Mouse (Mus musculus): ENCODE measurements at regions not wholly inside any gene's neighbourhood (a gene's known extent, or its start where the extent isn't known, plus 50 kb on each side); places are given as distances from the start of the nearest gene placed in this dataset.

DNA sequence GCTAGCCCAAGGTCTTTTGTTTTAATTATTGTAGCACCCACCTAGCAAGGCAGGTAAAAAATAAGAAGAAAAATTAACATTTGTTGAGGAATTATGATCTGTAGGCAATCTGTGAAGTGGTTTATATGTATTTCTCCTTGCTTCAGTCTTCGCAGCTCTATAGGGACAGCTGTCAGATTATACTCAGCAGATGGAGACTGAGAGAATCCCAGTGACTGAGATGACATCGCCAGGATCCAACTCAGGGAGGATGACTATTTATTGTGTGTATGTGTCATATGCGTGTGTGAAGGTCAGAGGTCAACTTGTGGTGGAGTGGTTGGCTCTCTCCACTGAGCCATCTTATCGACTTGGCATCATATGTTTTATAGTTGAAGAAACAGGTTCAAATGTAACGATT, 362.0 kb upstream of the Chd6 start:
- DNase-seq (ENCODE audit: low read depth, low spot score): no peak

DNA sequence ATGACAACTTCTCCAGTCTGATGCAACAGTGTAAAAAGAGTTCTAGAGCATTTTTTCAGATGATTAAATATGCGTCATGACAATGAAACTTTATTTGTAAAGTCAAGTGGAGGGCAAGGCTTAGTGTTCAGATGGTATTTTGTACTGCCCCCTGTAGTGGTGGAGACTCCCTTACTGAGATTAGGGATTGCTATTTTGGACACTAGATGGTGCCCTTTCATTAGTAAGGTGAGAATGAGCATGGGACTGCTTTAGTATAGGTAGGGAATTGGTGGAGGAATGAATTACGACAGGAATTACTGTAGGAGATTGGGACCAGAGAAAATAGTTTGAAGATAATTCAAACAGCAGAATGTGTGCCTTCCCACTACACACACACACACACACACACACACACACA, 361.1 kb upstream of the Chd6 start:
- DNase-seq (ENCODE audit: low read depth, low spot score): no peak

DNA sequence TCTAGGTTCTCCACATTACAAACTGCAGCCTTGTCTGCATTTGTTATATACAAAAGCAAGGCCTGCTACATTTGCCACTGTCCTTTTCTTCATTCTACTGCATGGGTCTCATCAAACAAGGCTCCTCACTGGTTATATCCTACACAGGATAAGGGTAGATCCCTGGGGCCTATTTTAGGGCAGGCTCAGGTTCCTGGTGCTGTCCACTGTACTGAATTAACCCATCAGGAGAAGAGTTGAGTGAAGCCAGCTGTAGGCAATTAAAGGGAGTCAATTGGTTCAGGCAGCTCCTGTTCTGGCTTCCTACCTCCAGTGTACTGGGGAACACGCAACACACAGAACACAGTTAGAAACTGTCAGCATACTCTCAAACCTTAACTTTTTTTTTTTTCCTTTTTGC, 358.2 kb upstream of the Chd6 start:
- no peak for DNase-seq (ENCODE audit: low read depth, low spot score)

DNA sequence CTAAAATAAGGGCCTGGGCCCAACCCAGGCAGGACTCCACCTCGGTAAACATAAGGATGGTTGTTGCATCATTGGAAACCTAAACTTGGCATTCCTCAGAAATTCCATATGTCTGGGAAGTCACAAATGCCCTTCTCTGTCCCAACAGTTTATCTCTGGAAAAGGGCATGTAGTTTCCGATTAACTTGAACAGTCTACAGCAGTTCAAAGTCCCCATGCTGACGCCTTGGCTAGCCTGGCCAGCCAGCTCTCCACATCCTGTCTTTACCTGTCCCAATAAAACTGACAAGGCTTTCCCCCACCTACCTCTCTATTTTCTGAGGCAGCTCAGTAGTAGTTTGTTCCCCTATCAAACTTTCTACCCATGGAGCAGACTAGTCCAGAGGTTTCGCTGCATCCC, 351.7 kb upstream of the Chd6 start:
- no peak for DNase-seq (ENCODE audit: low read depth, low spot score)

DNA sequence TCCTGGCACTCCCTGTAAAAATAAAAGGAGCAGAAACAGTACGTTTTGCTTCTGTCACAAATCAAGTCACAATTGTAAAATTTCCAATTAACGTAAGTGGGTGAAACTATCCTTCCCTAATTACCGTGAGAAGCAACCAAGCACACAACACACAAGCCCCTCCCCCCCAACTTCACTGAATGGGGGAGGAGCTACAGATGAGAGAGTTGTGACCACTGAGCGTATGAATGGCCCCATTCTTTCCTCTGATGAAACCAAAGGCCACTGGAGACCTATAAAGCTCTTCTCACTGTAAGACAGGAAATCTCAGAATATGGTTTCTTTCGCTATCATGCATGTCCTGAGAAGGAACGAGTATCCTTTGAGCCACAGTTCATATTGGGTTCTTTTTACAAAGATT, 345.6 kb upstream of the Chd6 start:
- DNase-seq (ENCODE audit: low read depth, low spot score): no peak

DNA sequence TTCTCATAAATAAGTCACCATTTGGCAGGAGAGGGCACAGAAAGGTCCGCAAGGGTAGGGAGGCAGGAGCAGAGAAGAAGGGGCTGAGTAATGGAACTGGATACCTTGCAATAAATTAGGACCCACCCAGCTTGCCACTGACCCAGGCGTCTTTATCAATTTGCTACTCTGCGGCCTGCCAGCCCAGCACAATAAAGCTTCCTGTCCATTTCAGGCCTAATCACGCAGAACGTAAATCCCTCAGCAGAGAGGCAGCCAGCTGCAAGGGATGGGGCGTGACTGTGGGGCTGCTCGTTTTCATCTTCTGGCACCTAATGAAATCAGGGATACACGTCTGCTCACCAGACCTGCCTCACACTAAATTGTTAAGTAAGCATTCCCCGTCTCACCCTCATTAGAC, 324.9 kb upstream of the Chd6 start:
- DNase-seq (ENCODE audit: low read depth, low spot score): no peak

DNA sequence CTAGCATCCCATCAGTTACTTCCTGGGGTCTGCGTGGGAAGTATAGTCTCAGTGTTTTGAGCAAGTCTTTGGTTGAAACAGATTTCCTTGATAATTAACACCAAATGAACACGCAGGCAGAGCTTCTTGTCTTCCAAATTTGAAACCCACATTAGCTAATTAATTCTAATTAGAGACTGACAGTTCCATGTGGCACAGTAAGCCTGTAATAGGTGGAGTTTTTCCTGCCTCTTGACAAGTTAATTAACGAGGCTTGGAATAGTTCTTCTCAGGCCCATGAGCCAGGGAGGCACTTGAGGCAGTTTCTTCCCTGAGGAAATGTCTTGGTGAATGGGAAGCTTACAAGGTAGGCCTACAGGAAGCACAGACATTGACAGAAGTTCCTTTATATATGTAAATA, 320.4 kb upstream of the Chd6 start:
- DNase-seq (ENCODE audit: low read depth, low spot score): no peak

DNA sequence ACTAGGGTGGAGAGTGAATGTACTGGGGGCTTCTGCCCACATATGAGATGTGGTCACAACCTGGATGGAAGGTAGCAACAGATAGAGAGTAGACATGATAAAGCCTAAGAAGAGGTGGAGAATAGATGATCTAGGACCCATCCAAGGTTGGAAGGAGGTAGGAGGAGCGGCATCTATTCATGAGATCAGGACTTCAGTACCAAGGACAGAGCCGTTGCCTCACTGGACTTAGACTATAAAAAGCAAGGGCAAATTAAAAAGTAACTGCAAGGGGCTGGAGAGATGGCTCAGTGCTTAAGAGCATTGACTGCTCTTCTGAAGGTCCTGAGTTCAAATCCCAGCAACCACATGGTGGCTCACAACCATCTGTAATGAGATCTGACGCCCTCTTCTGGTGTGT, 316.7 kb upstream of the Chd6 start:
- no peak for DNase-seq (ENCODE audit: low read depth, low spot score)

DNA sequence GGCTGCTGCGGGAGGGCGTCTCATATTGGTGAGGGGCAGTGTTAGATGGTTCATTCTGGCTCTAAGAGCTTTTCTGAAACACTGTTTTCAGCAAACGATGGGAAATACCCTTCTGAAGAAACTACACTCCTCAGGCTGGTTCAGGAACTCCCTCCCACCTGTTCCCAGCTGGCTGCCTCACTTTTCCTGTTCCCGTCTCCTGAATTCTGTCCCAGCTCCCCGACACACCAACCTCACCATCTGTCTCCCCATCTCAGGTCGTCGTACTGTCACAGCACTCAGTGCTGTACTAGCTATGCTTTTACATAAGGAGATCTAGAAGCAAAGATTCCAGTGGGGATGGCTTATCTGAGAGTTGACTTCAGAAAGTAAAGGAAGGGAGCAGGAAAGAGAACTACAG, 309.2 kb upstream of the Chd6 start:
- no peak for DNase-seq (ENCODE audit: low read depth, low spot score)

DNA sequence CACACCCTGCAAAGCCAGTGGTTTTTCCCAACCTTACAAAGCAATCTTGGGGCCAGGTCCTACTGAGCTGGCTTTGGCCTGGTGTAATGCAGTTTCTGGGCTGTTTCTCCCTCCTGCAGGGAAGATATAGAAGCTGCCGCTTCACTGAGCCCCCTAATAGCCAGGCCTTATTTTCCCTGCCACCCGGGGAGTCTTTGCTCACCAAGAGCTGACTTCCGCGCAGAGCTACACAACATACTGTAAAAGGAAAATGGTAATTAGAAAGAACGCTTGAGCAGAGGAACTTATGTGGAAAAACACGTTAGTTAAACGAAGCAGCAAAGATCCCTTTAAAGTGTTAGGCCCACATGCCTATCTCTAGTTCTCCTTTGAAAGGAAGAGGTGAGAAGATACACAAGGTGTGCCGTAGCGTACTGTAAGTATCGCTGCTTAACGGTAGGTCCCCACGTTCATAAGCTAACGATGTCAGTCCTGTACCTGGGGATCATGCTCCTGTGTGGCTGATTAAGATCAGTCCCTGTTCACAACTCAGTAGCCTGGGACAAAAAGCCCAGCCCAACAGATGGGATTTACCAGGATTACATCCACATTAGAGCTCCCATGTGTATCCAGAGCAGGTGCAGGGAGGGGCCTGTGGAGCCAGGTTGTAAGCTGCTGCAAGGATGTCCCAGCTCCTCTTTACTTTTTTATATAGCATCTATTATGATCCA, 307.5 kb upstream of the Chd6 start:
- no peak for DNase-seq (ENCODE audit: low read depth, low spot score)

DNA sequence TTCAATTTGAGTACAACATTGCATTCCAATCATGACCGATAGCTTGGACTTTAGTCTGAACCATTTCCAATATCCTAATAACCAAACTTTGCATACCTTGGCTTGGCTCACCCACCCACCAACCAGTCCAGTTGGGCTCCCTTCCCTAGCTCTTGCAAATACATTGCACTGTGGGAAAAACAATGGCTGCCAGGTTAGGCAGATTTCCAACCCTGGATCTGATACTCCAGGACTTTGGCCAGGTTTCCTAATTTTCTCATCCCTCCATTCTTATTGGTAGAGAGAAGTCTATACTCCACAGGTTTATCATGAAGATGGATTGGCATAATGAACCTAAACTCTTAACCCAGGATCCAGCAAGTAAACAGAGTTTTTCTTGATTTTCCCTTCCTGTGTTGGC, 299.4 kb upstream of the Chd6 start:
- no peak for DNase-seq (ENCODE audit: low read depth, low spot score)

DNA sequence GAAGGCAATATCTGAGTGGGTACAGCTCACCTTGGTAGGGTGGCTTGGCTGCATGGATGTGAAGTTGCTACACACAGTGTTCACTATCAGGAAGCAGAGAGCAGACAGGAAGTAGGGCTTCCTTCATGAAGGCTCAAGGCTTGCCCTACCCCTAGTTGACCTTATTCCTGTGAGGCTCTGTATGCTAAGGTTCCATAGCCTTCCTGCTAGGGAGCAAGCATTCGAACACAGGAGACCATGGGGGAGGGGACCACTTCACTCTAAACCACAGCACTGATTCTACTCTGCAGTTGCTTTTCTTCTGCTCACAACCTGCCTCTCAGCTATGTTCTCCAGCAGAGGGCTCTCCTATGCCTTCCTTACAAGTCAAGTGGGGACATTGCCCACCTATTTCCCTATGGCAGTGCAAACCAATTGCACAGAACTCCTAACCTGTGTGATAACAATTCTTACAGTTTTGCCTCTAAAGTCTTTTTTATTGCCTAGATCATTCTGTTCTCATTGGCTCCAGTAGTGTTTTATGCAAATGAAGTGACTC, 297.0 kb upstream of the Chd6 start:
- DNase-seq (ENCODE audit: low read depth, low spot score): no peak

DNA sequence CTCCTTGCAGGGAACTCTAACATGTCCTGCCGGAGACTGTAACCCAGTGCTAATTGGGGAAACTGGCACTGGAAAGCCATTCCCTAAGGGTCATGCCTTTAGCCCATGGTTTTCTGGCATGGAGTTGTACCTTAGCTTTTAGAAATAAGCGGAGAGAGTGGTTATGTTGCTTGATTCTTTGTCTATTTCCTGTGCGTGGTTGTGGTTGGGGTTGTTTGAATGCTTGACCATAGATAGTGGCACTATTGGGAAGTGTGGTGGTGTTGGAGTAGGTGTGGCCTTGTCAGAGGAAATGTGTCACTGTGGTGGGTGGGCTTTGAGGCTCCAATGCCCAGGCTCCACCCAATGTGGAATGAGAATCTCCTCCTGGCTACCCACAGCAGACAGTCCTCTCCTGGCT, 289.2 kb upstream of the Chd6 start:
- no peak for DNase-seq (ENCODE audit: low read depth, low spot score)

DNA sequence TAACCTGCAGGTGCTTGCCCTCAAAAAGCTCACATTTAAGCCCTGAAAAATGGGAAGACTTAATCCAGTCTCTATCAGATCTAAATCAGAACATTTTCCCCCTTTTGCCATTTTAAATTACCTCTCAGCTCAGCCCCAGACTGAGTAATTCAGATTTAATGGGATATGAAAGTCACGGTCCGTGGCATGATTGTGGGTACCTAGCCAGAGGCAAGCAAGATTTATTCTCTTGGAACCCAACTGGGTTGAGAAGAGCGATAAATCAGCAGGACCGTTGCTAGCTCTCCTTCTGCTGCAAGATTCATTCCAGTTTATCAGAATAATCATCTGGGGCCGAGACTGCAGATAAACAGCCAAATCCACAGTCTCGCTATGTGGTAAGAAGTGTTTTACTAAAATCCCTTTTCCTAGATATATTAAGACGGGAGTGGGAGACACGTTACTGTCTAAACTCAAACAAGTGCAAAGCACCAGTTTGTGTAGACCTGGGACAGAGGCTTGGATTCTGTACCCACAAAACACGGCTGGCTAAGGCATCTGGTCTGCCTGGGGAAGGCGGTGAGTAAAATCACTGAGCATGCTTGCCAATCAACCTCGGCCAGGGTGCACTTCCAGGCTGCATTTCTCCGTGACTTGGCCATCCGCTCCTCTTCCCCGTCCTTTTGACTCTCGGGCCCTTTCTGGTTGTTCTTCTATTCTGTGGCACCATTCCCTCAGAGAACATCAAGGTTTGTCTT, 282.2 kb upstream of the Chd6 start:
- no peak for DNase-seq (ENCODE audit: low read depth, low spot score)

DNA sequence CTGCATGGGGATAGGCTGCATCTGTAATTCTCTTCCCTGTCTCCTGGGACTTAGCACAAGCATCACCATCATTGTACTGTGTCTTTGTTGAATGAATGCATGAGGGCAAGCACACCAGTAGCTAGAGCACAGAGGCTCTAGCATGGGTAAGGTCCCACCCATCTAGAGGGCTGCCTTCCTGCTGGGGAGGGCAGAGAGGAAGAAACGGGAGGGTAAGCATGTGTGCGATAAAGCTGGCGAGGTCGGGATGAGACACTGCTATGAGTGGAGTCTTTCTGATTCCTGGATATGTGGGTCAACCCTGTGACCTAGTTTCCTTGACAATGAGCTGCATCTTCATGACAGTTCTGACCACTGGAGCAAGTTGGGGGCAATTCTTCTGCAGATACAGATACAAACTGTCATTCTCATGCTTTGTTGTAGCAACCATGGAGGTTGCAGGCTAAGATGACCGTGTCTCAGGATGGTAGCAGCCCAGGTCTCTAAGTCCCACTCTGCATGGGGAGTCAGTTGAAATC, 280.5 kb upstream of the Chd6 start:
- DNase-seq (ENCODE audit: low read depth, low spot score): no peak

DNA sequence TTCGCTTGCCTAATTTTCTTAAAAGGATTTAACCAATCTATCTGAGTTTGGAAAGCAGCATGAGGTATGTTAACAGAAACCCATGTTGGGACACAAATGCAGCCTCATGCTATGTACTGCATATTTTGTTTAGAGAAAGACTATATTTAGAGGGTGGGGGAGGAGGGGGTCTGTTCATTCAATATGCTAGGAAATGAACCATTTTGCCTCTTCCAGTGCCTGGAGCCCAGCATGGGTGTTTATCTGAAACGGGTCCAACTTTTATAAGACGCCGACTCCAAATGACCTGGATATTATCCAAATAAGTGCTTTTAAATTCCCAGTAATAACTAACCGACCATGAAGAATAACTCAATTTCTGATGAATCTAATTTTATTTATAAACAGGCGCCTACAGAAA, 278.2 kb upstream of the Chd6 start:
- no peak for DNase-seq (ENCODE audit: low read depth, low spot score)

DNA sequence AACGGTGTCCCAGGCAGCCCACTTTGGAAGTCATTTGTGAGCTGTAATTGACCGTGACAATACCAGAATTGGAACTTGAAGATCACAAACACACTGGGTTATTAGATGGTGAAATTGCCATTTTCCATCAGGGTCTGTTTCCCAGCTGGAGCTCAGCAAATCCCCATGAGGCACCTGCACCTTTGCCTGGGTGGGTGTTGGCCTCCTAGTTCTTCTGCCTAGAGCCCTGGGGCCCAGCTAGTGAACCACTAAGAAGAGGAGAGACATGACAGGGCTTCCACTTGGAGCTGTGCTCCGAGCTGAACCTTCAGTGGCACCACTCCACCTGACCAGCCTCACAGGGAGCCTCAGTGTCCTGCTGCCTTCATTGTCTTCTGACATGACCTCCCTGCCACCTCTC, 273.5 kb upstream of the Chd6 start:
- DNase-seq (ENCODE audit: low read depth, low spot score): no peak

DNA sequence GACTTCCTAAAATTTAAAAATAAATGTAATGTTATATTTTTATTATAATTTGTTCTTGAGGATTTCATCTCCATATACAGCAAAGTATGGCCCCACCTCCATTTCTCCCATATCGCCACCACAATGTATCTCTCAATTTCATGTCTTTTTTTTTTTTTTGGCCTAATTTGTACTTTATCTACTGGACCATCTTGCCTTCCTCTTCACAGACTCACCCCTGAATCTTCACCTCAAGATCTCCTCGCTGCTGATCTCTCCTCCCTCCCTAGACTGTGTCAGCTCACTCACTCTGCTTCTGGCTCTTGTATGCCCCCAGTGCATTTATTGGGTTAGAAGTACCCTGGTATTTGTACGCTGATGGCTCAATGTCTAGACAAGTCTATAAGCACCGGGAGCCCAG, 269.4 kb upstream of the Chd6 start:
- DNase-seq (ENCODE audit: low read depth, low spot score): no peak

DNA sequence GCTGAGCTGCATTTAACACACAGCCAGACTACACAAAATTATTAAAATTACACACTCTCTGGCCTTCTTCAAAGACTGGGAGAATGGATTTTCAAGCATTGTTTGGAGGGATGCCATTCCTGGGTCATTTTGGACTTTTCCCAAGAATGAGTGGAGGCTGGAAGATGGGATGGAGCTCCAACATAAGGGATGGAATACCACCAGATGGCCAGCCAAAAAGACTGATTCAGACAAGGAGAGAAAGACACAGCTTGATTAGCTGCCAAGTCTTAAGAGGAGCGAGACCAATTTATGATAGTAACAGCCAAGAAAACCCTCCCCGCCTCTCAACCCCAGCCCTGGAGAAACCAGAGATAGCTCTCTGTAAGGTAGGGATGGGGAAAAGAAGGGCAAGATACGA, 253.4 kb upstream of the Chd6 start:
- no peak for DNase-seq (ENCODE audit: low read depth, low spot score)

DNA sequence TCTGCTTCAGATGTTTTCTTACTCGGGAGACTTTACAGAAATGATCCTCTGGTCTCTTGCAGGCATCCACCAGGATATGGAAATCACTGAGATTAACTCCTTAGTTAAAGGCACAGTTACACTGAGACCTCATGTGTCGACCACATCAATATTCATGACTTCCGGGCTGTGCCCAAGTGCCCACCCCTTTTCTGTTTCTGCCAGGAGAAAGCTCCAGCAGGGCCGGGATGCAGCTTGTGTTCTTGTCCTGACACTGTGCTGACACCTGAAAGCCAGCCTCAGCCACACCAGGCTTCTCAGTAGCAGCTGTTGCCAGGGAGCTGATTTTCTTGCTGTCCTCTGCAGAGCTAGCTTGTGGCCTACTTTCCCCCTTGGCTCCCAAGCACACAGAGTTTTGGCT, 240.2 kb upstream of the Chd6 start:
- DNase-seq (ENCODE audit: low read depth, low spot score): no peak

DNA sequence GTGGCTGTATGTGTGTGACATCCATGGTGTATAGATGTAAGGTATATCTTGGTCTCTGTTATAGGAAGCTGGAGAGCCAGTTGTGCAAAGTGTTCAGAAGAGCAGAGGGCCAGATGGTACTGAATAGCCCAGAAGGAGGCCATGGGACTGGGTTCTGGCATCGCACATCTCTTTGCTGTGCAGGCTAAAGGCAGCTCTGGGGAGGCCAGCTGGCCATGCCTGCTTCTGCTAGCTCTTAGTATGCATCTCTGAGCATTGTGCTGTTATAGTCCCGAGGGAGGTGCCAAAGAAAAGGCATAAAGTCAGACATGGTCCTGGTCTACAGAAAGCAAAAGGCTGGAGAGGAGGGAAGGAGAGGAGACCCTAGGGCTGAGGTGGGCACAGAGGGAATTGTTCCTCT, 235.1 kb upstream of the Chd6 start:
- no peak for DNase-seq (ENCODE audit: low read depth, low spot score)

DNA sequence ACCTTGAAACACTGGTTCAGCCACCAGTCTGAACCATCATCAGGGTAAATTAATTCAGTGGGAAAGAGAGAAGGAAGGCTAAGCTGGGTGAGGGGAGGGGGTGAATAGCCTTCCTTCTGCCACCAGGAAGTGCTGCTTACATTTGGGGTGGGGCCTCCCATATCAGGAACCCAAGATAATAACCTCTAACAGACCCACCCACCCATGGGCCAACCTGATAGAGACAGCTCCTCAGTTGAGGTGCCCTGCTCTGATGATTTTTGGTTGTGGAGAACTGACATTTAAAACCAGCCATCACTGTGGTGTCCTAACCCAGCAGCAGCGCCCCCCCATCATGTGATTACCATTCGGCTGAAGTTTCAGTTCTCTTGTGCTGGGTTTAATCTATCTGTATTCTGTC, 233.8 kb upstream of the Chd6 start:
- DNase-seq (ENCODE audit: low read depth, low spot score): no peak

DNA sequence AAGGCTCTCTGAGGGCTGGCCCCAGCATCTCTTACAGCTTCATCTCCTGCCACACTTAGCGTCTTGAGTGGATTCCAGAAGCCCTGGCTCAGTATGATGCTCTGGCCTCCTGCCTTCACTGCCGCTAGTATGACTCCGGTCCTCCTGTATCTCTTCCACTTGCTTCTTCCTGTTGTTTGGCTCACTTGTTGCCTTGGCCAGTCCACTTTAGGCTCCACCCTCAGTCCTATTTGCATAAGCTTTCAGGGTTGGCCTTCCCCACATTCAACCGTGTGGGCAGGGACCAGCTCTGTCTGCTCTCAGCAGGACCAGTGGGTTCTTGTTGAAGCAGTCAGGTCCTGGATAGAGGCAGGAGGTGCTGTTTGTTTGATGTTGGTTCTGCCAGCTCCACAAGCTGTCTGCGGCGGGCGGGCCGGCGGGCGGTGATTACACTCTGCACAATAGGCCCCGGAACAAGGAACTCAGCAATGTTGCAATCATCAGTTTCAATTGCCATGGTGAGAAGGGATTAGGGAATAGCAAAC, 232.6 kb upstream of the Chd6 start:
- DNase-seq (ENCODE audit: low read depth, low spot score): no peak
